Mouse (Mus musculus): ENCODE measurements around the gene Foxp4.

Gene Foxp4

GRCm38 (mm10) chr17:47924383-47925339 is at the start of gene Foxp4:
Gene Foxp4 (minus strand): TSS chr17:47924645.
- DNase-seq (ENCODE audit: low read depth, low spot score) = peak; percentile 96

GRCm38 (mm10) chr17:47973563-47974472 is 49.4 kb upstream of the Foxp4 start:
- DNase-seq (ENCODE audit: low read depth, low spot score) = peak; percentile 85

- peak; percentile 66 for DNase-seq (ENCODE audit: low read depth, low spot score)
These were observed 41.5 kb upstream of the Foxp4 start for GRCm38 (mm10) chr17:47965885-47966505.

GRCm38 (mm10) chr17:47958046-47958790 is 33.8 kb upstream of the Foxp4 start:
- no peak for DNase-seq (ENCODE audit: low read depth, low spot score)

GRCm38 (mm10) chr17:47956486-47956885 is 32.0 kb upstream of the Foxp4 start:
- DNase-seq (ENCODE audit: low read depth, low spot score) = no peak

GRCm38 (mm10) chr17:47955054-47955741 is 30.8 kb upstream of the Foxp4 start:
- DNase-seq (ENCODE audit: low read depth, low spot score) = no peak

GRCm38 (mm10) chr17:47953231-47953630 is 28.8 kb upstream of the Foxp4 start:
- DNase-seq (ENCODE audit: low read depth, low spot score) = no peak

- no peak for DNase-seq (ENCODE audit: low read depth, low spot score)
These were observed 28.1 kb upstream of the Foxp4 start for GRCm38 (mm10) chr17:47952368-47953081.

GRCm38 (mm10) chr17:47951452-47951851 is 27.0 kb upstream of the Foxp4 start:
- peak; percentile 44 for DNase-seq (ENCODE audit: low read depth, low spot score)

GRCm38 (mm10) chr17:47950831-47951230 is 26.4 kb upstream of the Foxp4 start:
- no peak for DNase-seq (ENCODE audit: low read depth, low spot score)

GRCm38 (mm10) chr17:47949441-47949840 is 25.0 kb upstream of the Foxp4 start:
- no peak for DNase-seq (ENCODE audit: low read depth, low spot score)

GRCm38 (mm10) chr17:47948753-47949152 is 24.3 kb upstream of the Foxp4 start:
- DNase-seq (ENCODE audit: low read depth, low spot score) = no peak

- no peak for DNase-seq (ENCODE audit: low read depth, low spot score)
These were observed 22.5 kb upstream of the Foxp4 start for GRCm38 (mm10) chr17:47946921-47947420.

GRCm38 (mm10) chr17:47946111-47946510 is 21.7 kb upstream of the Foxp4 start:
- DNase-seq (ENCODE audit: low read depth, low spot score) = no peak

GRCm38 (mm10) chr17:47943103-47943870 is 18.8 kb upstream of the Foxp4 start:
- DNase-seq (ENCODE audit: low read depth, low spot score) = peak; percentile 63

- DNase-seq (ENCODE audit: low read depth, low spot score) = no peak
These were observed 17.6 kb upstream of the Foxp4 start for GRCm38 (mm10) chr17:47942008-47942407.

- no peak for DNase-seq (ENCODE audit: low read depth, low spot score)
These were observed 14.4 kb upstream of the Foxp4 start for GRCm38 (mm10) chr17:47938839-47939238.

- DNase-seq (ENCODE audit: low read depth, low spot score) = no peak
These were observed 13.6 kb upstream of the Foxp4 start for GRCm38 (mm10) chr17:47937926-47938600.
